Mouse (Mus musculus) testis, adult 2 months (tissue): ENCODE measurements around the gene Grm2.

ENCODE experiments used
- CTCF ChIP-seq: fragments of 200-500 bp; IDR thresholded peaks from 2 replicates; pipeline ENCODE4 v1.5.1; 2012; ENCODE audit warnings: low read depth, mild to moderate bottlenecking, inconsistent platforms, low read length, moderate library complexity; ENCODE audit not compliant: control insufficient read depth, insufficient read depth, insufficient replicate concordance
- POLR2A ChIP-seq: fragments of 200-500 bp; IDR thresholded peaks from 2 replicates; pipeline ENCODE4 v1.6.1; 2012; ENCODE audit warnings: low read depth, mild to moderate bottlenecking, inconsistent platforms, low read length, moderate library complexity; ENCODE audit not compliant: control insufficient read depth

GRCm38 (mm10) chr9:106659935-106660334 lies 4.1 kb upstream of the Grm2 start:
- no peak for TF ChIP-seq CTCF
- no peak for TF ChIP-seq POLR2A
